Mouse (Mus musculus): ENCODE measurements around the gene Dapk3.
"Not testable (repeated sequence)": the region's sequence is repeated elsewhere in the genome, so short reads cannot be mapped to it uniquely, and the experiment has no call there.

Gene Dapk3

GRCm38 (mm10) chr10:81146296-81146695, 36.5 kb upstream of the Dapk3 start:
- no peak for DNase-seq (ENCODE audit: low spot score)

GRCm38 (mm10) chr10:81151261-81151660, 31.5 kb upstream of the Dapk3 start:
- no peak for DNase-seq (ENCODE audit: low spot score)

GRCm38 (mm10) chr10:81152609-81153008, 30.2 kb upstream of the Dapk3 start:
- DNase-seq (ENCODE audit: low spot score), result peak; percentile 16

GRCm38 (mm10) chr10:81154313-81154712, 28.5 kb upstream of the Dapk3 start:
- DNase-seq (ENCODE audit: low spot score), result no peak

- DNase-seq (ENCODE audit: low spot score), result no peak
Measured at GRCm38 (mm10) chr10:81154736-81155135, 28.1 kb upstream of the Dapk3 start.

- DNase-seq (ENCODE audit: low spot score), result no peak
Measured at GRCm38 (mm10) chr10:81161602-81162317, 21.0 kb upstream of the Dapk3 start.

- no peak for DNase-seq (ENCODE audit: low spot score)
Measured at GRCm38 (mm10) chr10:81162318-81162652, 20.5 kb upstream of the Dapk3 start.

- no peak for DNase-seq (ENCODE audit: low spot score)
Measured at GRCm38 (mm10) chr10:81165118-81165517, 17.7 kb upstream of the Dapk3 start.

- peak; percentile 100 for DNase-seq (ENCODE audit: low spot score)
Measured at GRCm38 (mm10) chr10:81167200-81168086, 15.4 kb upstream of the Dapk3 start, which contains the start of gene Pias4. Pias4 (minus strand) TSS chr10:81167923.

- DNase-seq (ENCODE audit: low spot score), result no peak
Measured at GRCm38 (mm10) chr10:81168087-81168431, 14.7 kb upstream of the Dapk3 start.

- DNase-seq (ENCODE audit: low spot score), result peak; percentile 91
Measured at GRCm38 (mm10) chr10:81168521-81169244, 14.1 kb upstream of the Dapk3 start.

GRCm38 (mm10) chr10:81169411-81169900, 13.3 kb upstream of the Dapk3 start:
- DNase-seq (ENCODE audit: low spot score), result not testable (repeated sequence)

- DNase-seq (ENCODE audit: low spot score), result peak; percentile 89
Measured at GRCm38 (mm10) chr10:81173132-81173531, 9.7 kb upstream of the Dapk3 start.

GRCm38 (mm10) chr10:81174617-81175344, 8.0 kb upstream of the Dapk3 start:
- peak; percentile 96 for DNase-seq (ENCODE audit: low spot score)

GRCm38 (mm10) chr10:81175345-81175701, 7.5 kb upstream of the Dapk3 start:
- DNase-seq (ENCODE audit: low spot score), result not testable (repeated sequence)

GRCm38 (mm10) chr10:81175936-81176465, 6.8 kb upstream of the Dapk3 start:
- no peak for DNase-seq (ENCODE audit: low spot score)

GRCm38 (mm10) chr10:81176466-81177271, 6.1 kb upstream of the Dapk3 start, which contains the start of gene Eef2:
Eef2 (plus strand) TSS chr10:81176631.
- DNase-seq (ENCODE audit: low spot score), result peak; percentile 98

- no peak for DNase-seq (ENCODE audit: low spot score)
Measured at GRCm38 (mm10) chr10:81177491-81177925, 5.3 kb upstream of the Dapk3 start.

GRCm38 (mm10) chr10:81177958-81178712, 4.7 kb upstream of the Dapk3 start:
- DNase-seq (ENCODE audit: low spot score), result no peak

GRCm38 (mm10) chr10:81178927-81179326, 3.9 kb upstream of the Dapk3 start:
- DNase-seq (ENCODE audit: low spot score), result no peak
